Comparison of ENCODE assay signal across 12 mouse cellular contexts in genomic region chr3:87168756-87169155, GRCm38 (mm10). TPM values are rescaled to one million over a fixed set of nuclear protein-coding genes. Genes with fewer than 3 reads are reported as not detected.
A peak's percentile ranks its signal among the peaks of the same experiment; 100 is the strongest.
DNase-seq lines count a peak whose midpoint lies in the region; ATAC-seq lines count a peak whose summit lies in the region.
"Had no signal": no experiment of that assay in that cellular context is flagged by ENCODE, and none has a peak within 500 bp of the region (broad histone marks: within the 10 kb centered on the region; RNA-seq: fewer than 3 reads in every experiment).

No protein-coding gene starts in this region.

- no peak overlapping the region for H3K4me3 ChIP-seq in kidney, embryonic 14.5 days (ENCODE audit: low read length)
- H3K4me3 ChIP-seq in limb, embryonic 10.5 days = no peak overlapping the region
- H3K4me3 ChIP-seq: megakaryocyte, embryonic 14.5 days had no signal

- H3K27me3 ChIP-seq in kidney, embryonic 14.5 days (ENCODE audit: control insufficient read depth, insufficient read depth, low read length) = no peaks in the 10 kb centered on the region
- no peaks in the 10 kb centered on the region for H3K27me3 ChIP-seq in limb, embryonic 10.5 days (ENCODE audit: low read depth, poor library complexity, severe bottlenecking)

- H3K4me2 ChIP-seq in kidney, embryonic 14.5 days (replicated peaks; ENCODE audit: low read depth, low read length) = 0 out of 2 replicates have a peak overlapping the region, but pooled peaks have one; percentile 8
- H3K4me2 ChIP-seq: liver, embryonic 11.5 days had no signal

- ATAC-seq in frontal cortex, adult (ENCODE audit: low TSS enrichment) = no peak
- no peak for ATAC-seq in kidney, embryonic 14.5 days (ENCODE audit: low FRiP score, low TSS enrichment)

- no peaks in the 10 kb centered on the region for H3K9me3 ChIP-seq in kidney, embryonic 14.5 days (ENCODE audit: control insufficient read depth, low read length)
- H3K9me3 ChIP-seq in limb, embryonic 10.5 days (replicated peaks) = no peaks in the 10 kb centered on the region

- H3K9ac ChIP-seq in kidney, embryonic 14.5 days (ENCODE audit: low read depth, low read length) = no peak overlapping the region; the same call in 1 of the 2 replicates

- peaks cover 4% of the 10 kb centered on the region; the same call in 1 of the 2 replicates for H3K36me3 ChIP-seq in kidney, embryonic 14.5 days (ENCODE audit: control insufficient read depth, insufficient read depth, low read length)
- peaks cover 35% of the 10 kb centered on the region for H3K36me3 ChIP-seq in limb, embryonic 10.5 days

- peak; percentile 1 to 6 for DNase-seq in frontal cortex, postnatal 10 days (ENCODE audit: low spot score in 2 of 2)
- DNase-seq in kidney, postnatal 36 days = no peak
- DNase-seq in adipocyte (ENCODE audit: low spot score) = peak; percentile 38
- DNase-seq in limb, embryonic 10.5 days (ENCODE audit: low spot score) = no peak
- no peak for DNase-seq in spleen, postnatal 10 days (ENCODE audit: low spot score in 2 of 2)
- no peak for DNase-seq in right cerebral cortex, postnatal 25 days
- DNase-seq: cerebellum, postnatal 14 days; kidney, adult 2 months had no signal

- peak overlapping the region; percentile 63; the same call in 1 of the 2 replicates for H3K27ac ChIP-seq in kidney, embryonic 14.5 days (ENCODE audit: low read depth, low read length)
- peak overlapping the region; percentile 50; the same call in 1 of the 2 replicates for H3K27ac ChIP-seq in limb, embryonic 10.5 days

- WGBS in kidney, embryonic 14.5 days = 25% methylated on average over 7 of the region's 7 CpGs
- 54% methylated on average over 7 of the region's 7 CpGs for WGBS in limb, embryonic 10.5 days

- peaks cover 68% of the 10 kb centered on the region for H3K4me1 ChIP-seq in kidney, embryonic 14.5 days (ENCODE audit: control insufficient read depth, insufficient read depth, low read length)
- peaks cover 93% of the 10 kb centered on the region for H3K4me1 ChIP-seq in limb, embryonic 10.5 days
- H3K4me1 ChIP-seq: megakaryocyte, embryonic 14.5 days had no signal

RNA-seq across cellular contexts. Expression of gene Kirrel, which starts 5.8 kb away (rescaled TPM):
- polyA plus RNA-seq in kidney, embryonic 14.5 days (2014; fragmentation: Nextera tagmentation; extraction: Ambion mirVana) = 11.1 and 14.2 TPM in 2 replicates
- 17.4 and 19.0 TPM in 2 replicates for polyA plus RNA-seq in limb, embryonic 10.5 days (2016; fragmentation: Nextera tagmentation; extraction: Ambion mirVana)

Comparison
In these comparisons a context has a peak if more than half of its experiments do, and no peak if none do; other contexts are left out.
1. DNase-seq: peak in frontal cortex, postnatal 10 days (2 of 2) and adipocyte (single experiment); none in kidney, postnatal 36 days (0 of 2), limb, embryonic 10.5 days (single experiment), spleen, postnatal 10 days (0 of 2) and right cerebral cortex, postnatal 25 days (single experiment).